Mouse (Mus musculus) neural tube, embryonic 14.5 days (tissue): ENCODE measurements around the gene Tdrd7. TPM values are rescaled to one million over a fixed set of nuclear protein-coding genes. Genes with fewer than 3 reads are reported as not detected.

Experiments
- ATAC-seq: fragments of 200-750 bp; cut with Nextera tagmentation; 2 replicates; pipeline ENCODE4 v1.8.0; 2017; ENCODE audit warnings: low read depth, mild to moderate bottlenecking, moderate TSS enrichment, moderate library complexity
- H3K27ac ChIP-seq: fragments of 300-500 bp; sonication (generic); 2 replicates; pipeline ENCODE4 v1.5.1; 2014; ENCODE audit warnings: low read depth, mild to moderate bottlenecking, control low read depth, low read length, moderate library complexity, mixed read lengths
- H3K27me3 ChIP-seq: fragments of 300-500 bp; sonication (generic); 2 replicates; pipeline ENCODE4 v1.6.1; 2014; ENCODE audit warnings: low read length; ENCODE audit not compliant: control insufficient read depth, insufficient read depth
- H3K36me3 ChIP-seq: fragments of 300-500 bp; sonication (generic); 2 replicates; pipeline ENCODE4 v1.6.1; 2014; ENCODE audit warnings: low read length, mixed read lengths; ENCODE audit not compliant: control insufficient read depth, insufficient read depth
- H3K4me1 ChIP-seq: fragments of 300-500 bp; sonication (generic); 2 replicates; pipeline ENCODE4 v1.6.1; 2014; ENCODE audit warnings: low read length; ENCODE audit not compliant: control insufficient read depth, insufficient read depth
- H3K4me2 ChIP-seq: fragments of 300-500 bp; sonication (generic); 2 replicates; pipeline ENCODE4 v1.6.1; 2014; ENCODE audit warnings: mild to moderate bottlenecking, low read depth, low read length, control low read depth
- H3K4me3 ChIP-seq: fragments of 300-500 bp; sonication (generic); 2 replicates; pipeline ENCODE4 v1.5.1; 2014; ENCODE audit warnings: low read depth, low read length, control low read depth, mixed read lengths
- H3K9ac ChIP-seq: fragments of 300-500 bp; sonication (generic); replicated peaks from 2 replicates; pipeline ENCODE4 v1.6.1; 2014; ENCODE audit warnings: low read depth, mild to moderate bottlenecking, control low read depth, low read length, mixed read lengths
- H3K9me3 ChIP-seq: fragments of 300-500 bp; sonication (generic); 2 replicates; pipeline ENCODE4 v1.6.1; 2016; ENCODE audit warnings: low read length; ENCODE audit not compliant: control insufficient read depth
- WGBS: fragments of 180-500 bp; shearing (Covaris S2); extraction: QIAGEN DNeasy Blood & Tissue Kit; methylation state at CpG from one replicate; pipeline ENCODE4 v1.1.7; 2014; 5-methylcytosine and 5-hydroxymethylcytosine counted together
- polyA plus RNA-seq: library from polyadenylated mRNA; unstranded; fragments of >200 nt; fragmentation: Nextera tagmentation; extraction: Ambion mirVana; gene quantifications from 2 replicates; pipeline ENCODE4 v1.2.1, GENCODE M21; 2014

Tdrd7 gene
- polyA plus RNA-seq, 1 experiment from 2014 or later: 30.1 TPM

DNA sequence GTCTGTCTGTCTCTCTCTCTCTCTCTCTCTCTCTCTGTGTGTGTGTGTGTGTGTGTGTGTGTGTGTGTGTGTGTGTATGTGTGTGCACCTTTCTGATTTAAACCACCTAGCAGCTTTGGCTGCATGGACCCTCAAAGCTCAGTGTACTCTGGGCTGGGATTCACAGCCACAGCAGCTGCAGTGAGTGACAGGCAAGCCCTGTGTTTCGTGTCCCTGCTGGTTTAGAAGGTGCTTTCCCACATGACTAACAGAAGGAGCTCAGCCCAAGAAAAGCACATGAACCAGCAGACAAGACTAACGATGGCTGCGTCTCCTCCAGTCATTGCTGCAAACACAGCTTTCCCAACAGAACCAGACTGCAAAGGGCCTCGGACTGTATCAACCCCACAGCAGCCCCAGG, 82.8 kb downstream of the Tdrd7 start:
- Histone ChIP-seq H3K27me3 (no peaks in the 10 kb centered on the region), H3K27ac (no peak overlapping the region), H3K9me3 (no peaks in the 10 kb centered on the region), H3K4me3 (no peak overlapping the region), H3K9ac (no peak overlapping the region), H3K4me2 (no peak overlapping the region), H3K4me1 (no peaks in the 10 kb centered on the region), H3K36me3 (no peaks in the 10 kb centered on the region)
- ATAC-seq: no peak
- 79% methylated on average over 4 of the region's 4 CpGs for WGBS

DNA sequence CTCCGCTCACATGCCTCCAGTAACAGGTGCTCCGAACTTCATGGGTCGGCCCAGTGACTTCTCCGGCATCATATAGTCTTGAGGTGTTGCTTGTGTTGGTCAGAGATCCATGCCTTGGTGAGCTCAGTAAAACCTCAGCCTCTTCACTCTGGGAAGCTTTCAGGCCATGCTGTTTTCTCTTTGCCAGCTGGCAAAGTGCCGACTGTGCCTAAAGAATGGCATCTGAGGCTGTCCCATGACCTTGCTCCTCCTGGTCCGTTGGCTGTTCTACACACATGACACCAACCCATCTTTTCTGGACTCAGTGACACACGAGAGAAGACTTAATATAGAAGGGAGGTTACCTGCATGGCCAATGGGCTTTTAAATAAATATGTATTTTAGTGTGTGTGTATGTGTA, 83.3 kb downstream of the Tdrd7 start:
- no peak overlapping the region for H3K4me2 ChIP-seq
- no peak for ATAC-seq
- H3K4me1 ChIP-seq: no peaks in the 10 kb centered on the region
- no peaks in the 10 kb centered on the region for H3K9me3 ChIP-seq
- WGBS: 92% methylated on average over 7 of the region's 7 CpGs
- no peak overlapping the region for H3K9ac ChIP-seq
- H3K27ac ChIP-seq: no peak overlapping the region
- no peaks in the 10 kb centered on the region for H3K27me3 ChIP-seq
- H3K36me3 ChIP-seq: no peaks in the 10 kb centered on the region
- H3K4me3 ChIP-seq: no peak overlapping the region

DNA sequence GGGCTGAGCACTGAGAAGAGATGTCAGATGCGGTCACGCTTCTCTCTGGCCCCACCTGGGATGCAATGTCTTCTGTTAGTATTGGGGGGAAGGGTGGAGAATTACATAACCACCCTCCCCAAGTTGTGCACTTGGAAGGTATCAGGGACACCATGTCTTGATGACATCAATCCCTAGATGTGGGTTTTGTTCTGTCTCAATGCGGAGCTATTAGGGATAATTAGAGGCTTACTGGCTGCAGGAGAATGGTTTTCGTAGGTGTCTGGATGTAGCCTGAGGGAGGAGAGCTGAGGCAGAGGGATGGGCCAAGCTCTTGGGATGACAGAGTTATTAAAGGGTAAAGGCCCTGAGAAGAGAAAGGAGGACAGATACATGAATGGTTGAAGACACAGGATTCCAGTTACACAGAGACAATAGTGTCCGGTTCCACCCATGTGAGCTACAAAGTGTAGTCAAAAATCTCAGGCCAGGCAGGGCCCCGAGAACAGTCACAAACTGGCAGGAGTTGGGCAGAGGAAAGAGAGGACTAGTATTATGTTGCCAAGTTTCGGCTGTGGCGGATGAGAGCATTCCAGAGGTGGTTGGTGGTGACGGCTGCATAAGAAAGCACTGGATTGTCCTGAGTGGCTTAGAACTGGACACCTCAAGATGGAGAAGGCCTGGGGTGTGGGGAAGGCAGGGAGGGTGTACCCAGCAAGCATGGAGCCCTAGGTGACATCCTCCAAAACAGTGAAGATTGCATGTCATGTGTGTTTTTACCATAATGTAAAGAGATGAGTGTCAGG, 88.4 kb downstream of the Tdrd7 start:
- H3K36me3 ChIP-seq: no peaks in the 10 kb centered on the region
- 86% methylated on average over 9 of the region's 9 CpGs for WGBS
- H3K4me1 ChIP-seq: no peaks in the 10 kb centered on the region
- no peaks in the 10 kb centered on the region for H3K27me3 ChIP-seq
- H3K9me3 ChIP-seq: no peaks in the 10 kb centered on the region
- no peak overlapping the region for H3K4me2 ChIP-seq
- no peak overlapping the region for H3K4me3 ChIP-seq
- no peak overlapping the region for H3K9ac ChIP-seq
- H3K27ac ChIP-seq: no peak overlapping the region
- ATAC-seq: no peak

DNA sequence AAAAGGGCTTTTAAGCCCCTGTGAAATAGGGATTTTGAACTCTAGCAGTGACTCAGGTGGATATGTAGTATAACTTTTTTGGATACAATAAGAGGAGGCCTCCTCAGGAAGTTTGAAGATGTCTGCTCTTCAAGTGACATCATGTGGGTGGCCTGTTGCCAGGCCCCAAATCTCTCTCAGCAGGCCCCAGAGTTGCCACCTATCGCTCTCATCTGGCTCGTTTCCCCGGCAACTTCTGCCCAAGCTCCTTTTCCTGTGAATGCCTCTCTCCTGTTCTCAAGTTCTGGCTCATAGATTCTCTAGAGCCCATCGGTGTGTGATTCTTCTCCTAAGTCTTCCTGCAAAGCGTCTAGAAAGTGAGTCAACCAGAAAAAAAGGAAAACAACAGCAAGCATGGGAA, 91.0 kb downstream of the Tdrd7 start:
- Histone ChIP-seq H3K27me3 (no peaks in the 10 kb centered on the region), H3K9me3 (no peaks in the 10 kb centered on the region), H3K4me3 (no peak overlapping the region), H3K9ac (no peak overlapping the region), H3K27ac (no peak overlapping the region), H3K4me1 (no peaks in the 10 kb centered on the region), H3K36me3 (no peaks in the 10 kb centered on the region), H3K4me2 (no peak overlapping the region)
- 93% methylated on average over 5 of the region's 5 CpGs for WGBS
- no peak for ATAC-seq

DNA sequence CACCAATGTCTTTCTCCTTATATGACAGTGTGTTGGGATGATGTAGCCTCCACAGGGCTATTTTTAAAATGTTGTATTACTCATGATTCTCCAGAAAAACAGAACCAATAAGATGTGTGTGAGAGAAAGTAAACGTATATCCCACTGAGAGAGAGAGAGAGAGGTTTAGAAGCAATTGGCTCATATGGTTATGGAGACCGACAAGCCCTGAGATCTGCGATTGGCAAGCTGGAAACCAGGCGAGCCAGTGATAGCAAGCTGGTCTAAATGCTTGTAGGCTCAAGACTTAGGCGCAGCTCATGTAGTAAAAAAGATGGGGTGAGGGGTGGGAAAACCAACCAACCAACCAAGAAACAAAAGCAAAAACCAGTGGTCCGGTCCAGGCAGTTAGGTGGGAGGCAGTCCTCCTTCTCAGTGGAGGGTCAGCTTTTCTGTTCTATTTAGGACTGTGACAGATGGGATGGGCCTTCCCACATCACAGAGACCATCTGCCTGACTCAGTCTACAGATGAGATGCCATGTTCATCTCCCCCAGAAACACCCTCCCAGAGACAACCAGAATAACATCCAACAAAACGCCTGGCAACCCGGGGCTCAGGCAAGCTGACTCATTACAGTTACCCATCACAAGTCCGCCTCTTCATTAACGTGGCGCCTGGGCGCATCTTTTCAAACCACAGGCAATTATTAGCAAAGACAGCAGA, 96.3 kb downstream of the Tdrd7 start:
- Histone ChIP-seq H3K9ac (no peak overlapping the region), H3K27ac (no peak overlapping the region), H3K27me3 (no peaks in the 10 kb centered on the region), H3K4me1 (no peaks in the 10 kb centered on the region), H3K4me2 (no peak overlapping the region), H3K4me3 (no peak overlapping the region), H3K36me3 (no peaks in the 10 kb centered on the region), H3K9me3 (no peaks in the 10 kb centered on the region)
- 84% methylated on average over 12 of the region's 12 CpGs for WGBS
- no peak for ATAC-seq

DNA sequence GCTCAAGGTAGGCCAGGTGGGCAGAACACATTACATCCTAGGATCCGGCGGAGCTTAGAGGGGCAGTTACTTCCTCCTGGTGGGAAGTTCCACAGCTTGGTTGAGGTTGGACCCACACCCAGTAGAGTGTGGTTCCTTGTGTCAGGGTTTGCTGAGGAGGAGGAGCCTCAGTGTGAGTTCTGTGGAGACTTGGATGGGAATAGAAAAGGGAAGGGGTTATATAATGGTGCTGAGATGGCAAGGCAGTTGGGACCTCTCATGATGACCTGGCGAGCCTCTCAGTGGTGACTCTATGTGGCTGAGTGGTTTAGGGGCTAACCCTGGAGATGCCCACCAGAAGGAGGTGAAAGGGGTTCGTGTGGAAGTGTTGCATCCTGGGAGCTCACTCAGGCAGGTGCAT, 98.7 kb downstream of the Tdrd7 start:
- H3K36me3 ChIP-seq: no peaks in the 10 kb centered on the region
- WGBS: 89% methylated on average over 4 of the region's 4 CpGs
- no peak overlapping the region for H3K4me3 ChIP-seq
- ATAC-seq: no peak
- H3K27me3 ChIP-seq: no peaks in the 10 kb centered on the region
- H3K4me1 ChIP-seq: no peaks in the 10 kb centered on the region
- no peak overlapping the region for H3K9ac ChIP-seq
- H3K4me2 ChIP-seq: no peak overlapping the region
- no peaks in the 10 kb centered on the region for H3K9me3 ChIP-seq
- no peak overlapping the region for H3K27ac ChIP-seq

DNA sequence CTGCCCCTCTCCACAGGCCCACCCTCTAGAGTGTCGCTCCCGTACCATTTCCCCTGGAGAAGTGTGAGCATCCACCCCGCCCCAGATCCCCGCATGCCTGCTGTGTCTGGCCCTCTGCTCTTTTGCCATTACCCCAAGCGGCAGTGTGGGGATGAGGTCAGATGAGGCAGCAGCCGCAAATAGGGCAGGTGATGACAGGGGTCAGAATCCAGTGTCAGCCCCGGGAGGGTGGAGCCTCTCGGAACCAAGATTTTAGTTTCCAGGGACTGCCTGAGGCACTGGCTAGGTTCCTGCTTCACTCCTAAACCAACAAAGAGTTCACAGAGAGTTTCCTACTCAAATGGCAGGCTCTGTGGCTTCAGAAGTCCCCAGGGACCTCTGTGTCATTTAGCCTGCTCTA, 99.1 kb downstream of the Tdrd7 start:
- Histone ChIP-seq H3K4me3 (no peak overlapping the region), H3K27ac (no peak overlapping the region), H3K4me2 (no peak overlapping the region), H3K9ac (no peak overlapping the region), H3K27me3 (no peaks in the 10 kb centered on the region), H3K36me3 (no peaks in the 10 kb centered on the region), H3K4me1 (no peaks in the 10 kb centered on the region), H3K9me3 (no peaks in the 10 kb centered on the region)
- WGBS: 52% methylated on average over 8 of the region's 8 CpGs
- no peak for ATAC-seq

DNA sequence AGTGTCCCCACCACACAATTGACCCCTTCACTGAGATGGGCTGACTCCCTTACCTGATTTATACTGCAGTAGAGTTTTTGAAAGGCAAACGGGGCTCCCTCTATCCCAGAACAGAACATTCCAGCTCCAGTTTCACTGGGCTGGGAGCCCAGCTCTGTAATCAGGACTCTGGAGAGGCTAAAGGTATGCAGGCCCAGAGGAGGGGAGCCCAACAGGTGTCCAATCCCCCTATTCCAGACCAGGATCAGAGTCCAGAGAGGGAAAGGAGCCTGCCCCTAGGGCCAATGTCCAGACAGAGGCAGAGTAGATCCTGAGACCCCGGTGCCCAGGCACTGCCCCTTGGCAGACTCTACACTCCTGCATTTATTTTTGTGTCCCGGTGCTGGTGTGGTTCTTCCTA, 99.8 kb downstream of the Tdrd7 start:
- Histone ChIP-seq H3K27ac (no peak overlapping the region), H3K4me2 (no peak overlapping the region), H3K9ac (no peak overlapping the region), H3K4me3 (no peak overlapping the region), H3K36me3 (no peaks in the 10 kb centered on the region), H3K4me1 (no peaks in the 10 kb centered on the region), H3K27me3 (no peaks in the 10 kb centered on the region), H3K9me3 (no peaks in the 10 kb centered on the region)
- no peak for ATAC-seq
- 73% methylated on average over 3 of the region's 3 CpGs for WGBS

DNA sequence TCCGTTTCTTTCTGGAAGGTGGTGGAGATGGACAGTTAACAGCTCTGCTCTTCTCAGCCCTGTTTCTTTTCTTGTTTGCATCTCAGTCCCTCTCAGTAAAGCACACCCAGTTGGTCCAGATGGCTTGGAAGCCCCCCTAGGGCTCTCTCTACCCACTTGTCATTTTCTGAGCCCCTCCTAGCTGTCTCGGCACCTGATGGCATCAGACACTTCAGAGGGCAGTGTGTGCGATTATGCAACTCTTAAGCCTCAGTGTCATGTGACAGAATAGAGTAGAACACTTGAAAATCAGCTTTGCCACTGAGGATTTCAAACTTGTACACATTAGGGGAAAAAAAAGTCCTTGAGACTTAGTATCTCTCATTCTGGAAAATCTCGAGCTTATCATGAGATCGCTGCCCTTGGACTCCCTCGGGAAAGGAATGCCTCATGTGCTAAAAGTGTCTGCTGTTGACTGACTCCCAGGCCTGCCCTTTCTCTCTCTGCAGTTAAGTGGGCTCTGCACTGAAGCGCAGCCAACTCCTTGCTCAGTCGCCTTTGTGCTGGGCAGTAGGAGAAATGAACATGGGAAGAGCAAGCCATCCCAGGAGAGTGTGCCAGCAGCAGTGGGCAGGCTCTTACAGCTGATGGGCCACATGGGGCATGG, 100.7 kb downstream of the Tdrd7 start:
- H3K9me3 ChIP-seq: no peaks in the 10 kb centered on the region
- WGBS: 79% methylated on average over 8 of the region's 8 CpGs
- H3K4me1 ChIP-seq: no peaks in the 10 kb centered on the region
- H3K4me2 ChIP-seq: no peak overlapping the region
- no peak overlapping the region for H3K27ac ChIP-seq
- no peak for ATAC-seq
- H3K36me3 ChIP-seq: no peaks in the 10 kb centered on the region
- no peak overlapping the region for H3K4me3 ChIP-seq
- no peaks in the 10 kb centered on the region for H3K27me3 ChIP-seq
- no peak overlapping the region for H3K9ac ChIP-seq
